Mouse (Mus musculus): Measurements from ENCODE around the gene Ttn. TPM values are rescaled to one million over a fixed set of nuclear protein-coding genes. Genes with fewer than 3 reads are reported as not detected.

Gene Ttn
- polyA plus RNA-seq, 1 experiment from 2014 or later = 706 TPM

DNA sequence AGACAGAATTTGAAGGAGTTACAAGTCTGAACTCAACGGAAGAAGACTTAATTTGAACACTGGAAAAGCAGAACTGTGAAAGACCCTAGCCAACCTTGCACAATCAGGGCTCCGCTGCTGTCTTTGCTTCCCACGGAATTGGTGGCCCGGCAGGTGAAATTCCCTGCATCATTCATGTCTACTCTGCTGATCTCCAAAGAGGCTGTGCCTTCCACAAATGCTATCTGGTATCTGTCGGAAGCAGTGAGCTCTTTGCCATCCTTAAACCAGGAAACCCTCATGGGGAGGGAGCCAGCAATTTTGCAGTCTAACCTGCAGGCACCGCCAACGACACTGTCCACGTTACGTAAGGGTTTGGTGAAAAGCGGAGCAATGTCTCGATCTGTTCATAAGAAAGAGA is 82.5 kb downstream of the Ttn start:
- Histone ChIP-seq H3K4me2 (ENCODE audit: low read length) (no peak overlapping the region), H3K9ac (ENCODE audit: low read length) (no peak overlapping the region), H3K4me1 (ENCODE audit: control insufficient read depth in 2 of 2, insufficient read depth in 2 of 2, low read length in 2 of 2) (peaks cover 4 to 11% of the 10 kb centered on the region in 2 experiments; a peak in 3 of 4 replicates), H3K36me3 (ENCODE audit: control insufficient read depth, insufficient read depth, low read length) (peaks cover 98% of the 10 kb centered on the region), H3K9me3 (ENCODE audit: control insufficient read depth, low read length) (no peaks in the 10 kb centered on the region), H3K27me3 (ENCODE audit: control insufficient read depth, insufficient read depth, low read length) (no peaks in the 10 kb centered on the region), H3K27ac (replicated peaks in 1 of 2; ENCODE audit: control insufficient read depth in 1 of 2, insufficient read depth in 1 of 2, low read depth in 2 of 2, low read length in 2 of 2) (peak overlapping the region; percentile 1 to 21; a peak in 1 of 4 replicates), H3K4me3 (ENCODE audit: control insufficient read depth in 1 of 2, insufficient read depth in 1 of 2, low read depth in 1 of 2, low read length in 2 of 2) (no peak overlapping the region)
- 86% methylated on average over 11 of the region's 11 CpGs for WGBS
- no peak for ATAC-seq (ENCODE audit: insufficient number of reproducible peaks, insufficient read depth, low FRiP score, low read depth)

DNA sequence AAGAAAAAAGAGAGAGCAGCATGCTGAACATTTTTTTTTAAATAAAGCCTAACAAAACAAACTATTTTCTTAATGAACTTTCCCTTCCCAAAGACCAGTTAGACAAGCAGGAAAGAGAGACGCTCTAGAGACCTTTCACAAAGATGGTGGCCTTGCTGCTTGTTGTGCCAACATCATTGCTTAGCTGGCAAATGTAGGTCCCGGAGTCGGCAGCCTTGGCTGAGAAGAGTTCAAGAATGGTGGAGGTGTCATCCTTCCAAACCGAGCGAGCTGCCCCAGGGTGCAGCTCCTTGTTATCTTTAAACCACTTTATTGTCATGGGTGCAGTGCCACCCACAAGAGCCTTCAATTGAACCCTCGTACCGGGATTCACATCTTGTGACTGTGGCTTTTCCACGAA is 85.4 kb downstream of the Ttn start:
- 87% methylated on average over 8 of the region's 8 CpGs for WGBS
- ATAC-seq (ENCODE audit: insufficient number of reproducible peaks, insufficient read depth, low FRiP score, low read depth) = no peak
- Histone ChIP-seq H3K36me3 (ENCODE audit: control insufficient read depth, insufficient read depth, low read length) (peaks cover 98% of the 10 kb centered on the region), H3K9ac (ENCODE audit: low read length) (no peak overlapping the region), H3K9me3 (ENCODE audit: control insufficient read depth, low read length) (no peaks in the 10 kb centered on the region), H3K4me3 (ENCODE audit: control insufficient read depth in 1 of 2, insufficient read depth in 1 of 2, low read depth in 1 of 2, low read length in 2 of 2) (no peak overlapping the region), H3K27me3 (ENCODE audit: control insufficient read depth, insufficient read depth, low read length) (no peaks in the 10 kb centered on the region), H3K27ac (replicated peaks in 1 of 2; ENCODE audit: control insufficient read depth in 1 of 2, insufficient read depth in 1 of 2, low read depth in 2 of 2, low read length in 2 of 2) (no peak overlapping the region), H3K4me1 (ENCODE audit: control insufficient read depth in 2 of 2, insufficient read depth in 2 of 2, low read length in 2 of 2) (peaks cover 4 to 11% of the 10 kb centered on the region in 2 experiments; a peak in 3 of 4 replicates), H3K4me2 (ENCODE audit: low read length) (no peak overlapping the region)

DNA sequence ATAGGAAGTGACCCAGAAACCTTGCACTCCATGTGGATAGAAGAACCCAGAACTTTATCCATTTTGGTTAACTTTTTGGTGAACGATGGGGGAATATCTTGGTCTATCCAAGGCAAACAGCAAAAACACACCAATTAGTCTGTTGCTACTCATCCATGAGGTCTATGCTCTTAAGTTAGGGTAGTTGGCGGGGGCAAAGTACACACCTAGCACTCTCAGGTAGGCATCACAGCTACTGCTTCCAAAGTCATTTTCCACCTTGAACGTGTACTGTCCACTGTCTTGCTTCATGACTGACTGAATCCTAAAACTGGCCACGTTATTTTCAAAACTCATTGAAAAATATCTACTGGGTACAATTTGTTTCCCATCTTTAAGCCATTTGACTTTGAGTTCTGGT is 87.0 kb downstream of the Ttn start:
- Histone ChIP-seq H3K9me3 (ENCODE audit: control insufficient read depth, low read length) (no peaks in the 10 kb centered on the region), H3K27ac (replicated peaks in 1 of 2; ENCODE audit: control insufficient read depth in 1 of 2, insufficient read depth in 1 of 2, low read depth in 2 of 2, low read length in 2 of 2) (no peak overlapping the region), H3K36me3 (ENCODE audit: control insufficient read depth, insufficient read depth, low read length) (peaks cover 98% of the 10 kb centered on the region), H3K27me3 (ENCODE audit: control insufficient read depth, insufficient read depth, low read length) (no peaks in the 10 kb centered on the region), H3K4me1 (ENCODE audit: control insufficient read depth in 2 of 2, insufficient read depth in 2 of 2, low read length in 2 of 2) (peaks cover 4 to 11% of the 10 kb centered on the region in 2 experiments; a peak in 3 of 4 replicates), H3K4me3 (ENCODE audit: control insufficient read depth in 1 of 2, insufficient read depth in 1 of 2, low read depth in 1 of 2, low read length in 2 of 2) (no peak overlapping the region), H3K4me2 (ENCODE audit: low read length) (no peak overlapping the region), H3K9ac (ENCODE audit: low read length) (no peak overlapping the region)
- WGBS = 85% methylated on average over 4 of the region's 4 CpGs
- ATAC-seq (ENCODE audit: insufficient number of reproducible peaks, insufficient read depth, low FRiP score, low read depth) = no peak

DNA sequence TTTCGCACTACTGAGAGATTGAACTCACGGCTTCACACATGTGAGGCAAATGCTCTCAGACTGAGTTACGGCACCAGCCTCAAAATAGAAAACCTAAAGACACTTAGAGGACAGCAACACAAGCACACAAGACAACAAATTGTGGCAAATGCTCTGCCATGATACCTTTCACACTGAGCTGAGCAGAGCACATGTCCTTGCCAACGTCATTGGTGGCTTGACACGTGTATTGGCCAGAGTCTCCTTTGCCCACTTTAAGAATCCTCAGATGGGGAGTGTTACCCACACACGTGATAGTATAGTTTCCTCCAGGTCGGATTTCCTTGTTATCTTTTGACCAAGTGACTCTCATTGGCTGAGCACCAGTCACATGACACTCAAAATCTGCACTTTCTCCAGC is 93.6 kb downstream of the Ttn start:
- H3K36me3 ChIP-seq (ENCODE audit: control insufficient read depth, insufficient read depth, low read length) = peaks cover 96% of the 10 kb centered on the region
- peak overlapping the region in 1 of 2 experiments; percentile 27; a peak in 1 of 4 replicates for H3K27ac ChIP-seq (replicated peaks in 1 of 2; ENCODE audit: control insufficient read depth in 1 of 2, insufficient read depth in 1 of 2, low read depth in 2 of 2, low read length in 2 of 2)
- no peak for ATAC-seq (ENCODE audit: insufficient number of reproducible peaks, insufficient read depth, low FRiP score, low read depth)

DNA sequence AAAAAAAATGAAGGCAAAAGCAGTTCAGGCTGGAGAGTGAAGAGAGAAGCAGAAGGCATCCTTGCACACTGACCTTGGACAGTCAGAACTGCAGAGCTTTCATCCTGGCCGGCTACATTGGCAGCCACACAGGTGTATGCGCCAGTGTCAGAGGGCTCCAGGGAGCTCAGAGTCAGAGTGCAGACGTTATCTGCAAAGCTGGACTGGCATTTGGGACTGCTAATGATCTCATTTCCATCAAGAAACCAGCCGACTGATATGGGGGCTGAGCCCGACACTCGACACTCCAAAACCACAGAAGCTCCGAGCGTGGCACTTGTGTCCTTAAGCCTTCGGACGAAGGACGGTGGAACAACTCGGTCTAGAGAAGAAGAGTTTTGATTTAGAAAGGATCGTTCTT is 96.5 kb downstream of the Ttn start:
- Histone ChIP-seq H3K4me3 (ENCODE audit: control insufficient read depth in 1 of 2, insufficient read depth in 1 of 2, low read depth in 1 of 2, low read length in 2 of 2) (no peak overlapping the region), H3K36me3 (ENCODE audit: control insufficient read depth, insufficient read depth, low read length) (peaks cover 98% of the 10 kb centered on the region), H3K4me2 (ENCODE audit: low read length) (no peak overlapping the region), H3K27me3 (ENCODE audit: control insufficient read depth, insufficient read depth, low read length) (no peaks in the 10 kb centered on the region), H3K9me3 (ENCODE audit: control insufficient read depth, low read length) (no peaks in the 10 kb centered on the region), H3K4me1 (ENCODE audit: control insufficient read depth in 2 of 2, insufficient read depth in 2 of 2, low read length in 2 of 2) (no peaks in the 10 kb centered on the region), H3K27ac (replicated peaks in 1 of 2; ENCODE audit: control insufficient read depth in 1 of 2, insufficient read depth in 1 of 2, low read depth in 2 of 2, low read length in 2 of 2) (0 out of 4 replicates have a peak overlapping the region, but pooled peaks of 1 of the 2 experiments have one; percentile 4), H3K9ac (ENCODE audit: low read length) (no peak overlapping the region)
- 43% methylated on average over 13 of the region's 13 CpGs for WGBS
- ATAC-seq (ENCODE audit: insufficient number of reproducible peaks, insufficient read depth, low FRiP score, low read depth) = 0 out of 2 replicates have a peak, but pooled peaks have one; percentile 23

More for the DNA sequence above, 93.6 kb downstream of the Ttn start:
- Histone ChIP-seq H3K4me3 (ENCODE audit: control insufficient read depth in 1 of 2, insufficient read depth in 1 of 2, low read depth in 1 of 2, low read length in 2 of 2) (no peak overlapping the region), H3K4me2 (ENCODE audit: low read length) (no peak overlapping the region), H3K9me3 (ENCODE audit: control insufficient read depth, low read length) (no peaks in the 10 kb centered on the region), H3K27me3 (ENCODE audit: control insufficient read depth, insufficient read depth, low read length) (no peaks in the 10 kb centered on the region), H3K9ac (ENCODE audit: low read length) (no peak overlapping the region), H3K4me1 (ENCODE audit: control insufficient read depth in 2 of 2, insufficient read depth in 2 of 2, low read length in 2 of 2) (no peaks in the 10 kb centered on the region)
- WGBS = 67% methylated on average over 7 of the region's 7 CpGs

DNA sequence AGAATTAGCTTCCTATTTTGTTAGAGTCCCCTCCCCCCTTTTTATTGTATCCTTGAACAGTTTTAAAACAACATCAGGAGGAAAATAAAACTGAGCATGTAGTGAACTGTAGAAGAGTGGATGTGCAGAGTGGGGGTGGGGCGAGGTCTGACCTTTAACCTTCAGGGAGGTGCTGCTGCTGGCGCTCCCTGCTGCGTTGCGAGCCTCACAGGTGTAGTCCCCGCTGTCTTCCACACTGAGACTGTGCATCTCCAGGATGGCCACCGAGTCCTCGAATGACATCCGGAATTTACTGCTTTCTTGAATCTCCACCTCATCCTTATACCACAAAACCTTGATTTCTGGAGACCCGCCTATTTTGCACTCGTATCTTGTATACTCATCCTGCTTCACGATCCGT is 100.9 kb downstream of the Ttn start:
- H3K27me3 ChIP-seq (ENCODE audit: control insufficient read depth, insufficient read depth, low read length) = no peaks in the 10 kb centered on the region
- no peak overlapping the region for H3K4me2 ChIP-seq (ENCODE audit: low read length)
- no peaks in the 10 kb centered on the region for H3K4me1 ChIP-seq (ENCODE audit: control insufficient read depth in 2 of 2, insufficient read depth in 2 of 2, low read length in 2 of 2)
- H3K36me3 ChIP-seq (ENCODE audit: control insufficient read depth, insufficient read depth, low read length) = peaks cover 99% of the 10 kb centered on the region
- H3K9ac ChIP-seq (ENCODE audit: low read length) = no peak overlapping the region
- WGBS = 87% methylated on average over 12 of the region's 12 CpGs
- no peak overlapping the region for H3K27ac ChIP-seq (replicated peaks in 1 of 2; ENCODE audit: control insufficient read depth in 1 of 2, insufficient read depth in 1 of 2, low read depth in 2 of 2, low read length in 2 of 2)
- H3K9me3 ChIP-seq (ENCODE audit: control insufficient read depth, low read length) = no peaks in the 10 kb centered on the region
- no peak for ATAC-seq (ENCODE audit: insufficient number of reproducible peaks, insufficient read depth, low FRiP score, low read depth)
- no peak overlapping the region for H3K4me3 ChIP-seq (ENCODE audit: control insufficient read depth in 1 of 2, insufficient read depth in 1 of 2, low read depth in 1 of 2, low read length in 2 of 2)

DNA sequence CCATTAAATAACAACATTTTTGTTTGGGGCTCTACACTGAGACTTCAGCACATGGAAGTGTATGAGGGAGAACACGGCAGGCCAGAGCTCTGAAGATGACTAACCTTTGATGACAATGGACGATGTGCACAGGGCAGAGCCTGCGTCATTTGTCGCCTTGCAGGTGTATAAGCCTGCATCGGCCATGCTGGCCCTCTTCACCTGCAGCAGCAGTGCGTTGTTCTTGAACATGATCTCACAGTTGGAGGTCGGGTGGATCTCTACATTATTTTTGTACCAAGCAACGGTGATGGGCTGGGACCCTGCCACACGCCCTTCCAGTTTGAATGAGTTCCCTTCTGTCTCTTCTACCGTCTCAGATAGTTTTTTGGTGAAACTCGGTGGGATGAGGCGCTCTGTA is 106.8 kb downstream of the Ttn start:
- no peak overlapping the region for H3K27ac ChIP-seq (replicated peaks in 1 of 2; ENCODE audit: control insufficient read depth in 1 of 2, insufficient read depth in 1 of 2, low read depth in 2 of 2, low read length in 2 of 2)
- peaks cover 99% of the 10 kb centered on the region for H3K36me3 ChIP-seq (ENCODE audit: control insufficient read depth, insufficient read depth, low read length)
- H3K9me3 ChIP-seq (ENCODE audit: control insufficient read depth, low read length) = no peaks in the 10 kb centered on the region
- ATAC-seq (ENCODE audit: insufficient number of reproducible peaks, insufficient read depth, low FRiP score, low read depth) = no peak
- no peaks in the 10 kb centered on the region for H3K4me1 ChIP-seq (ENCODE audit: control insufficient read depth in 2 of 2, insufficient read depth in 2 of 2, low read length in 2 of 2)
- H3K27me3 ChIP-seq (ENCODE audit: control insufficient read depth, insufficient read depth, low read length) = no peaks in the 10 kb centered on the region
- no peak overlapping the region for H3K9ac ChIP-seq (ENCODE audit: low read length)
- WGBS = 84% methylated on average over 12 of the region's 12 CpGs
- no peak overlapping the region for H3K4me2 ChIP-seq (ENCODE audit: low read length)
- H3K4me3 ChIP-seq (ENCODE audit: control insufficient read depth in 1 of 2, insufficient read depth in 1 of 2, low read depth in 1 of 2, low read length in 2 of 2) = no peak overlapping the region

DNA sequence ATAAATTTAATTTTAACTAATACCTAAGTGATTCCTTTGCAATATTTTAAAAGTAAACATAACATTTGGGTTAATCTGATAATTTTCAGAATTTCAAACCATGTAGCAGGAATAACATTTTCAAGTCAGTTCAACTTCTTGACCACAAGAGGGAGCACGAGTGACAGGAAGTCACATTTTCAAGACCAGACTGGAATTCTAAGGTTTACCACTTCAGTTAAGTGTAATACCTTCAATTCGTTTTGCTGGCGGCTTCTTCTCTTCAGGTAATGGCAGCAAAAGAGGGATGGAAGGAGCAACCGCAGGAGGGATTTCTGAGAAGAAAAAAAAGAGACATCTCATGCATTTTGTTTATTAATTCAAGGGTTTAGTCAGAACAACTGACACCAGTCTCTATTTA is 115.4 kb downstream of the Ttn start:
- WGBS = 28% methylated on average over 4 of the region's 4 CpGs
- Histone ChIP-seq H3K4me2 (ENCODE audit: low read length) (no peak overlapping the region), H3K9ac (ENCODE audit: low read length) (no peak overlapping the region), H3K4me3 (ENCODE audit: control insufficient read depth in 1 of 2, insufficient read depth in 1 of 2, low read depth in 1 of 2, low read length in 2 of 2) (no peak overlapping the region), H3K36me3 (ENCODE audit: control insufficient read depth, insufficient read depth, low read length) (peaks cover 92% of the 10 kb centered on the region), H3K9me3 (ENCODE audit: control insufficient read depth, low read length) (no peaks in the 10 kb centered on the region), H3K27me3 (ENCODE audit: control insufficient read depth, insufficient read depth, low read length) (no peaks in the 10 kb centered on the region), H3K4me1 (ENCODE audit: control insufficient read depth in 2 of 2, insufficient read depth in 2 of 2, low read length in 2 of 2) (no peaks in the 10 kb centered on the region), H3K27ac (replicated peaks in 1 of 2; ENCODE audit: control insufficient read depth in 1 of 2, insufficient read depth in 1 of 2, low read depth in 2 of 2, low read length in 2 of 2) (no peak overlapping the region)
- no peak for ATAC-seq (ENCODE audit: insufficient number of reproducible peaks, insufficient read depth, low FRiP score, low read depth)
